Mouse (Mus musculus): ENCODE measurements around the gene Gm12216.
"Not testable (repeated sequence)": the region's sequence is repeated elsewhere in the genome, so short reads cannot be mapped to it uniquely, and the experiment has no call there.

The Gm12216 gene

GRCm38 (mm10) chr11:53873909-53874704 lies 15.1 kb upstream of the Gm12216 start:
- DNase-seq: not testable (repeated sequence)

DNA sequence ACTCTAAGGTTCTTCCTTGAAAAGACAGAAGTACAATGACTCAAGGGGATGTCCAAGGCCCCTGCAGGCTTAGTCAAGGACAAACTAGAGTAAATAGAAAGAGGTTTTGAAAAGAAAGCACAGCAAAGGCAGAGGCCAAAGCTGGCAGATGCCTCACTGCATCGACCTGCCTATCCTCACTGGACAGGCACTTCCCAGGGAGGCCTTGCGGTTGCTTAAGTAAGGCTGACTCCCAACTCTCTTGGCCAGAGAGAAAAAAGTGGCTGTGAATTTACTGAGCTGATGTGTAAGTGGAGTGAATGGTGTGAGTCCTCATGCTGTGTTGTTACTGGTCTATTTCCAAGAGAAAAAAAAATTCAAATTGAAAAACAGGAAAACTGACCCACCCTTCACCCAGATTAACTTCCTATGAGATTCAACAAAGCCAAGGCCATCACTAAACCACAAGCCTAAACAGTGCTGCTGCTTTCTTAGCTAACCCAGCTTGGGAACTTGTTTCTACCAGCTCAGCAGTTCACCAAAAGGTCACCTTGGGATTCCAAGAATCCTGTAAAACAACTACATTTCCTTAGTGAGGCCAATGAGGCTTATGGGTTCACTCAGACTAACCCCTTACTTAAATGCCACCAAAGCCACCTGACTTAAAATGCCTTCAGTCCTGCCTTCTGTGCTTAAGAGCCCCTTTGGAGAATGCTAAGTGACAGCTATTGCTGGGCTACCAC lies 12.9 kb upstream of the Gm12216 start:
- DNase-seq: no peak

DNA sequence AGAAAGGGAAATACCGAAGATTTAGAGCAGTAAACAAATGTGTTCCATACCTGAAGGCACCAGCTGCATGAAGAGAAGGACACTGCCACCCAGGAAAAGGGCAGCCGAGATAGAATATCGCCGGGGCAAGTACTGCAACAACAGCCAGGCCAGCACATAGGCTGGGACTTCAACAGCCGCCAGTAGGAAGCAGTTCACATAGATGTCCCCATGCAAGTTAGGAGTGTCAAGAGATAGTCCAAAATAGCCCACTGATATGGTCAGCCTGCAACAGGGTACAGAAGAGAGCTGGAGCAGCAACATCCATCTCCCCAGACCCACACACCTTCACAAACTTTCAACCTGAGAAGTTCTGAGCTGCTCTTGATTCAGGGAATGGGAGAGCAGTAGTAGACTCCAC lies 10.1 kb upstream of the Gm12216 start:
- no peak for DNase-seq

DNA sequence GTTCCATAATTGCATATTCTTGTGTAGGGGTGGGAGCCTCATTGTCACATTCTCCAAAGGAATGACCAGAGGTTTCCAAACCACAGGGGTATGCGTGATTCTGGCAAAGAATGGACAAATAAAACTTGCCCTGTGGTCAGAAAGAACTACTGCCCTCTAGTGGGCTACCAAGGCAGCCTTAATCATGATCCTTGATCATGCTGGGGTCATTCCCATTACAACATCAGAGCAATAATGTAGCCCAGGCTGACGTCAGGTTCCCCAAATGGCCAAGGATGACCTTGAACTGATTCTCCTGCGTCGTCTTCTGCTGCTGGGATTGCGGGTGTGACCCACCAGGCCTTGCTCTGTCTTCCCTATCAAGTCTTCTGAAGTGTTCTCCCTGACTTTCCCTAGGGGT lies 9.3 kb upstream of the Gm12216 start:
- not testable (repeated sequence) for DNase-seq

DNA sequence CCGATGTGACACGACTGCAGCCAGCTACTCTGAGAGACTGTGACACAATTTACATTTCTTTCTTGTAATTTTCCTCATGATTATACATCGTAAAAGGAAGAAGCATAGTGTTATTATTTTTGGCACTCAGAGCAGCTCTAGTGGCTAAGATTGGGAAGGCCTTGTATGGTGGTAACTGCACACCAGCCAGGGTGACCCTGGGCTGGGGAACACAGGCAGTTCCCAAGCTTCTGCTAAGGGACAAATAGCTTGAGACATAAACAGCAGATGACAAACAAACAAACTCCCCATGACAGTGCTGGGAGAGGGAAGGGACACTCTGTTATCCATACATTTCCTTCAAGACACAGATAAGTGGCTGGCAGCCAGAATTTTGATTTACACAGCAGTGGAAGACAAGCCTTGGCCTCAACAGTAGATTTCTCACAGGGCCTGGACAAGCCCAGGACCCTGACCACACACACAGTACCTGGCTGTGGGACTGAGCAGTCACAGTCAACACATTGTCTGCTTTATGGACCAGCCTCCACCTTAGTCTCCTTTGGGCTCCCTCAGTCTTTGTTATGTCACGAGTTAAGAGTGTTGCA lies 5.8 kb upstream of the Gm12216 start:
- not testable (repeated sequence) for DNase-seq

DNA sequence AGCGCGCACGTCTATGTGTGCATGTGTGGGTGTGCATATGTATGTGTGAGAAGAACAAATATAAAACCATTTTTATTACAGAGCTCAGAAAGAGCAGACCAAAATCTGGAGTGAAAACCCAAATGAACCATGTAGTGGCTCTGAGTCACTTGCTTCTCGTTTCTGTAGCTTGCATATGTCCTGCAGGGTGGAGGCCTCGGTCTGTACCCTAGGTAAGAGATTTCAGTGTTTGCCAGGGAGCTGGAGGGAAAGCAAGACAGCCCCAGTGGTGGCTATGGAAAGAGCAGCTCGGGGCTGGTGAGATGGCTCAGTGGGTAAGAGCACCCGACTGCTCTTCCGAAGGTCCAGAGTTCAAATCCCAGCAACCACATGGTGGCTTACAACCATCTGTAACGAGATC lies 1.9 kb upstream of the Gm12216 start:
- not testable (repeated sequence) for DNase-seq

- no peak for DNase-seq
Observed at GRCm38 (mm10) chr11:53858058-53858760, 847 bp downstream of the Gm12216 start.

GRCm38 (mm10) chr11:53853665-53854064 lies 5.4 kb downstream of the Gm12216 start:
- no peak for DNase-seq

GRCm38 (mm10) chr11:53851795-53852194 lies 7.3 kb downstream of the Gm12216 start:
- peak; percentile 75 to 87 for DNase-seq

- DNase-seq: peak; percentile 67 to 73
Observed at GRCm38 (mm10) chr11:53849588-53850320, 9.3 kb downstream of the Gm12216 start.

DNA sequence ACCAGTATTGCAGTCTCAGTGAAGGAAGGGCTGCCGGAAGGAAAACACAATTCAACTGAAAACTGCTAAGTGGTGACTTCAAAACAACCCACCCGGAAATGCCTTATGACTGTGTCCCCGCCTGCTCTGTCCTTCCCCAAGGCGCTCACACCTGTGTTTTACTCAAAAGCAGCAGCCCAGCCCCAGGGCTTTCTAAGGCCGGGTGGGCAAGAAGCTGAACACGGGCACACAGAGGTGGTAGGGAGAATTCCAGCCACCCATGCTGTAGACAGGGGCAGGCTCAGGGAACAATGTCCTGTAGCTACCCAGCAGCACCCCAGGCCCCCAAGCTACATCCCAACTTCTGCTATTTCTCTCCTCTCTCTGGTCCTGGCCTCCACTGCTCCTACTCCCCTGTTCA lies 13.4 kb downstream of the Gm12216 start:
- DNase-seq: peak; percentile 68 to 81

GRCm38 (mm10) chr11:53843106-53843505 lies 15.9 kb downstream of the Gm12216 start:
- no peak for DNase-seq

DNA sequence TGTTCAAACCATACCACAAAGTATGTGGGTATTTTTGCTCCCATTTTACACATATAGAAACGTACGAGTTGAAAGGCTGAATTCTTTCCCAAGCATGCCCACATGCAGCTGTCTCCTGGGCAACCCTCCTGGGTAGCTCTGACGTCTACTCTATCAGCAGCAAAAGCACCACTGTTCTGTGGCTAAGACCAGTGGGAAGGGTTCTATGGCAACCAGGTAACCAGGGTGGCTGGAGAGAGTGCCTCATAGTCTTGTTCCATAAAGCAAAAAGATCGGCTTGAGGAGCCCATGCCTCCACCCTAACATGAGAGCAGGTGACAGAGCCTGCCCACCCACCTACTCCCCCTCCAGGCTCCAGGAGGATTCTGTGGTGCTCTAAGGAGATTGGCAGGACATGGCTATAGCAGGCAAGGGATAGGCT lies 16.9 kb downstream of the Gm12216 start:
- peak in 1 of 2 experiments; percentile 29 for DNase-seq

- DNase-seq: no peak
Observed at GRCm38 (mm10) chr11:53841514-53841913, 17.5 kb downstream of the Gm12216 start.

GRCm38 (mm10) chr11:53839663-53840642 lies 19.1 kb downstream of the Gm12216 start:
- DNase-seq: no peak

DNA sequence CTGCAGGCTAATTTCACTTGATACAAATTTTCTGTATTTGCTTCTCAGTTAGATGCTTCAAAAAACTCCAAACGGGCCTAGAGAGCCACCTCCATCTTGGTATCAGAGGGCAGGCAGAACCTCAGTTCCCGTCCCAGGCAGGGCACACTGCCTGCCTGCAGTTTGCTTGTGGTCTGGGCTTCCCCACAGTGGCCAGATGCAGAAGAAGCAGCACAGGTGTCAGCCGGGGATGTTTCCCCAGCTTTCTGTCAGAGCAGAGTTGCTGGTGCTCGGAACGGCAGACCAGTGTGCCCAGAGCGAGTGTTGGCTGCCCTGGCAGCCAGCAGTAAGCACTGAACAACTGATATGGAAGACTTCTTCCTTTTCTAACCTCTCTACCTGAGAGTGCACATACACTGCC lies 19.9 kb downstream of the Gm12216 start:
- DNase-seq: peak; percentile 62 to 81

DNA sequence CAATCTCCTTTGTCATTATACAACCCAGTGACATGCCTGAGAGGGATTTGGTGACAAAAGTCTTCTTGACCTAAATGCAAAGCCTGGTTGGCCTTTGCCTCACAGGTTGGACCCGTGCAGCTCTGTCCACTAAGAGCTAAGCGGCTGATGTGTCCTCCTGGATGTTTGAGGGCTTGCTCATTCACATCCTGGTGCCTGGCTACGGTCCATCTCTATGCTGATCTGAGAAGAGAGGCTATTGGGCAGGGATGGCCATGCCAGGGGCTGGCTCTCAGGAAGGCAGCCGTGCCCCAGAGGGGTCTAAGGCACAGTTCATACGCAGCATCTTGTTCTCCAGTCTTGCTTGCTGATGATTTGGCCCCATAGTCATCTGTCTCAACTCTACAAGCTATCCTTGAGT lies 21.3 kb downstream of the Gm12216 start:
- DNase-seq: no peak

DNA sequence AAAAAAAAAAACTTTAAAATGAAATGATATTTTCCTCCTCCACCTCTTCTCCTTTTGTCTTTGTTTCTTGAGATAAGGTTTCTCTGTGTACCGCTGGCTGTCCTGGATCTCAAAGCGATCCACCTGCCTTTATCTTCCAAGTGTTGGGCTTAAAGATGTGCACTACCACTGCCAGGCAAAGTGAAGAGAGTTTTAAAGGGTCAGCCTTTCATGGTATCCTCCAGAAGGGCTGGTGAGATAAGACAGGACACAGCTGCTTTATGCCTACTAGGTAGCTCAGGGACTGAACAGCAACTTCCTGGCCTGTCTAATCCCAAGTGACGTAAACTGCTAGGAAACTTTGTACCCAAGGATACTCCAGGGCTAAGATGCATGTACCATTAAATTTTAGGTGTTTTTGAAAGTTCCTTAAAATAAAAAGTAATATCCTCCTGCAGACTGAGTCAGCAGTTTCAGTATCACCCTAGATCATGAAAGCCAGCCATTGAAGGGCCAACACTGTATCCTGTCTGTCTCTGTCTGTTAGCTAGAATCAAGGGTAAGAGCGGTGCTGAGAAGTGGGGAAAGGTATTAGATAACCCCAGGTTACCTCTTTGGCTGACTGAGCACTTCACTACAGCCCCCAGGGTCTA lies 23.6 kb downstream of the Gm12216 start:
- DNase-seq: no peak

DNA sequence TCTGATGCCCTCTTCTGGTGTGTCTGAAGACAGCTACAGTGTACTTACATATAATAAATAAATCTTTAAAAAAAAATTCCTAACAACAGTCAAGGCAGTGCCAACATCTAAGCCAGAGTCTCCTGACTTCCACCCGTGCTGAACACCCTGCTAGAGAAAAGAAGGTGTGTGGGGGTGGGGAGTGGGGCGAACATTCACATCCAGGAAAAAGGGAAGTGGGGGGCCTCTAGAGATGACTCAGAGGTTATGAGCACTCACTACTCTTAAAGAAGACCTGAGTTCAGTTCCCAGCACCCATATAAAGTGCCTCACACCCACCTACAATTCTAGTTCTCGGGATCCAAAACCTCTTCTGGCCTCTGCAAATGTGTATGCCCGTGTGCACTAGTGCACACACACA lies 33.6 kb downstream of the Gm12216 start:
- DNase-seq: no peak

GRCm38 (mm10) chr11:53821945-53822338 lies 37.1 kb downstream of the Gm12216 start:
- no peak for DNase-seq

All from thymus, postnatal 36 days (tissue).